Mouse (Mus musculus) brain, embryonic 14.5 days (tissue): Measurements from ENCODE around the gene Abcb10.

Experiments
- CTCF ChIP-seq: fragments of 200-500 bp; IDR thresholded peaks from 2 replicates; pipeline ENCODE4 v1.5.1; 2012; ENCODE audit warnings: inconsistent platforms, mild to moderate bottlenecking, moderate library complexity, borderline replicate concordance; ENCODE audit not compliant: insufficient read depth, insufficient read length; ENCODE audit errors: extremely low read depth
- POLR2A ChIP-seq: fragments of 200-500 bp; IDR thresholded peaks from 2 replicates; pipeline ENCODE4 v1.6.1; 2012; ENCODE audit warnings: mild to moderate bottlenecking, inconsistent platforms, borderline replicate concordance; ENCODE audit not compliant: poor library complexity, insufficient read depth, insufficient read length, severe bottlenecking; ENCODE audit errors: extremely low read depth

- TF ChIP-seq CTCF = no peak
- TF ChIP-seq POLR2A = no peak
Measured at GRCm38 (mm10) chr8:124019782-124020181, 36.9 kb upstream of the Abcb10 start.
